Mouse (Mus musculus) liver, adult 2 months (tissue): ENCODE measurements at regions not wholly inside any gene's neighbourhood (a gene's known extent, or its start where the extent isn't known, plus 50 kb on each side); places are given as distances from the start of the nearest gene placed in this dataset.

ENCODE experiments used
- DNase-seq: peaks from one replicate; pipeline ENCODE4 v3.0.0-alpha.2; 2011; ENCODE audit warnings: low read depth, low spot score; ENCODE audit errors: extremely low read depth
- H3K27ac ChIP-seq: fragments of 200-500 bp; replicated peaks from 2 replicates; pipeline ENCODE4 v1.5.1; 2012; ENCODE audit warnings: low read depth, mild to moderate bottlenecking, control low read depth, inconsistent platforms, low read length; ENCODE audit not compliant: insufficient read depth
- H3K27me3 ChIP-seq: fragments of 200-500 bp; 2 replicates; pipeline ENCODE4 v1.6.1; 2012; ENCODE audit warnings: mild to moderate bottlenecking, moderate library complexity, low read length, inconsistent platforms; ENCODE audit not compliant: control insufficient read depth, insufficient read depth
- H3K36me3 ChIP-seq: fragments of 200-500 bp; 2 replicates; pipeline ENCODE4 v1.6.1; 2012; ENCODE audit warnings: low read length, inconsistent platforms; ENCODE audit not compliant: control insufficient read depth, insufficient read depth
- H3K4me1 ChIP-seq: fragments of 200-500 bp; 2 replicates; pipeline ENCODE4 v1.6.1; 2011; ENCODE audit warnings: low read length; ENCODE audit not compliant: control insufficient read depth, insufficient read depth
- H3K4me3 ChIP-seq: fragments of 200-500 bp; 2 replicates; pipeline ENCODE4 v1.5.1; 2011; ENCODE audit warnings: low read depth, mild to moderate bottlenecking, control low read depth, low read length, moderate library complexity; ENCODE audit not compliant: insufficient read depth
- H3K79me2 ChIP-seq: fragments of 200-500 bp; 2 replicates; pipeline ENCODE4 v1.6.1; 2012; ENCODE audit warnings: inconsistent platforms, mild to moderate bottlenecking, low read length, moderate library complexity; ENCODE audit not compliant: control insufficient read depth, insufficient read depth
- H3K9ac ChIP-seq: fragments of 200-500 bp; 2 replicates; pipeline ENCODE4 v1.6.1; 2012; ENCODE audit warnings: low read depth, mild to moderate bottlenecking, control low read depth, inconsistent platforms, low read length
- CTCF ChIP-seq: fragments of 200-500 bp; IDR thresholded peaks from 2 replicates; pipeline ENCODE4 v1.5.1; 2011; ENCODE audit warnings: low read depth, low read length, control low read depth
- POLR2A ChIP-seq: fragments of 200-500 bp; IDR thresholded peaks from 2 replicates; pipeline ENCODE4 v1.6.1; 2011; ENCODE audit warnings: low read length, control low read depth; ENCODE audit not compliant: insufficient read depth; ENCODE audit errors: extremely low read depth
- WGBS: fragments of 180-500 bp; shearing (Covaris S2); methylation state at CpG from one replicate; pipeline ENCODE4 v1.1.7; 2018; 5-methylcytosine and 5-hydroxymethylcytosine counted together

DNA sequence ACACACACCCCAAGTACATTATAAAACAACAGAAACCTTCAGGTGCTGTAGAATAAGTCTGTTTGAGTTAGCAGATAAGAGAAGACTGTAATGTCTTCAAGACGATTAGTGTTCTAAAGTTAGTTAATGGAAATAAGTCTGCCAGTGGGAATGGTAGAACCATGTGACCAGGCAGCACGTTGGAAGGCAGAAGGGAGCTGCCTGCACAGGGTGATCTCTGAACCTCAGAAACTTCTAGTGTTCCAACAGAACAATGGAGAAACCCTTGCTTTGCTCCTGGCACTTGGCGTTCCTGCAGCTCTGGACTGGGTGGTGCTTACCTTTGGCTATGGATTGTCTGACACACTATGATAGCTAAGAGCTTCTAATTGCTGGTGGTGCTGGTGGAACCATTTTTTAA is 82.0 kb upstream of the Map3k1 start:
- Histone ChIP-seq H3K36me3 (no peaks in the 10 kb centered on the region), H3K4me3 (no peak overlapping the region), H3K27me3 (no peaks in the 10 kb centered on the region), H3K4me1 (no peaks in the 10 kb centered on the region), H3K9ac (no peak overlapping the region), H3K79me2 (no peaks in the 10 kb centered on the region), H3K27ac (no peak overlapping the region)
- DNase-seq: no peak
- TF ChIP-seq CTCF (no peak), POLR2A (no peak)
- WGBS: 68% methylated on average over 3 of the region's 3 CpGs

GRCm38 (mm10) chr13:111892141-111892540 is 83.3 kb upstream of the Map3k1 start:
- DNase-seq: no peak
- WGBS: 93% methylated on average over 8 of the region's 8 CpGs
- H3K27ac ChIP-seq: no peak overlapping the region
- H3K36me3 ChIP-seq: no peaks in the 10 kb centered on the region
- H3K9ac ChIP-seq: no peak overlapping the region
- no peaks in the 10 kb centered on the region for H3K27me3 ChIP-seq
- no peak overlapping the region for H3K4me3 ChIP-seq
- no peaks in the 10 kb centered on the region for H3K79me2 ChIP-seq
- H3K4me1 ChIP-seq: no peaks in the 10 kb centered on the region
- no peak for TF ChIP-seq POLR2A
- TF ChIP-seq CTCF: no peak

- no peak for DNase-seq
- WGBS: 79% methylated on average over 14 of the region's 14 CpGs
- Histone ChIP-seq H3K36me3 (no peaks in the 10 kb centered on the region), H3K27me3 (no peaks in the 10 kb centered on the region), H3K4me1 (no peaks in the 10 kb centered on the region), H3K27ac (no peak overlapping the region), H3K4me3 (no peak overlapping the region), H3K9ac (no peak overlapping the region), H3K79me2 (no peaks in the 10 kb centered on the region)
- TF ChIP-seq POLR2A (no peak), CTCF (no peak)
Observed at GRCm38 (mm10) chr13:111893221-111893713, 84.5 kb upstream of the Map3k1 start.

GRCm38 (mm10) chr13:111894804-111895478 is 86.1 kb upstream of the Map3k1 start:
- no peaks in the 10 kb centered on the region for H3K79me2 ChIP-seq

DNA sequence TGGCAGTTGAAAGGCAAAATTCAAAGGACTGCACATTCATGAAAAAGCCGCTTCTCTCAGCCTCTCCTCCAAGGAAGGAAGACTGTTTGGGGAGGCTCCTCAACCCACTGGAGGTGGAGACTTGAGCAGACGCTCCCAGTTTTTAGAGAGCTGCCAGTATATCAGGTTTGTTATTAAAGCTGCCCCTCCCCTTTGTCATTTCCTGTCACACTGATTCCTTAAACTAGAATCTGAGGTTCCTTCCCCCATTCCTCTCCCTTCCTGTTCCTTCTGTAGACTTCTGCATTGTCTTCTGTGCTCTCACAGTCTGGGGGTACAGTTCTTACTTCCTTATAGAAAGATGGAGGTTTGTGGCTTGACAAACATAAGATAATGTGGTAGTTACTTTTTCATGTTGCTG is 87.5 kb upstream of the Map3k1 start:
- 67% methylated on average over 2 of the region's 2 CpGs for whole genome bisulfite sequencing
- peak; percentile 33 for DNase-seq
- Histone ChIP-seq H3K9ac (no peak overlapping the region), H3K79me2 (no peaks in the 10 kb centered on the region), H3K4me1 (no peaks in the 10 kb centered on the region), H3K36me3 (no peaks in the 10 kb centered on the region), H3K4me3 (no peak overlapping the region), H3K27ac (no peak overlapping the region), H3K27me3 (no peaks in the 10 kb centered on the region)
- TF ChIP-seq POLR2A (no peak), CTCF (no peak)

More at GRCm38 (mm10) chr13:111894804-111895478, 86.1 kb upstream of the Map3k1 start:
- WGBS: 39% methylated on average over 15 of the region's 15 CpGs
- DNase-seq: peak; percentile 93
- Histone ChIP-seq H3K4me3 (no peak overlapping the region), H3K9ac (no peak overlapping the region), H3K27me3 (no peaks in the 10 kb centered on the region), H3K36me3 (no peaks in the 10 kb centered on the region), H3K4me1 (no peaks in the 10 kb centered on the region), H3K27ac (no peak overlapping the region)
- TF ChIP-seq POLR2A (no peak), CTCF (no peak)

DNA sequence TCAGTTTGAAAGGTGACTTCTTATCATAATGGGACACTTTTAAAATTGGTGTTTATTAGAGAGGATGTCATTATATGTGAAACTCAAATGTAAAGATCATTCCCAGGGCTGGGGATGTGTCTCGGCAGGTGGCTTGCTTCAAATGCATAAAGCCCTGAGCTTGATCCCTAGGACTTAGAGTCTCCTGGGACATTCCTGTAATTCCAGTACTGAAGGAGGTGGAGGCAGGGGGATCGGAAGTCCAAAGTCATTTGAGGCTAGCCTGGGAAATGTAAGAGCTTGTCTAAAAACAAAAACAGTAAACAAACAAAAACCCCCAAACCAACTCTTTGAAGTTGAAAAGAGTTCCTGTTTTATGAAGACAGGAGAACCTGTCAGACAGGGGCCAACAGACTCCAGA is 94.6 kb upstream of the Map3k1 start:
- WGBS: 94% methylated on average over 2 of the region's 2 CpGs
- Histone ChIP-seq H3K27me3 (no peaks in the 10 kb centered on the region), H3K4me1 (no peaks in the 10 kb centered on the region), H3K27ac (no peak overlapping the region), H3K9ac (no peak overlapping the region), H3K36me3 (no peaks in the 10 kb centered on the region), H3K79me2 (no peaks in the 10 kb centered on the region), H3K4me3 (no peak overlapping the region)
- no peak for TF ChIP-seq POLR2A
- no peak for TF ChIP-seq CTCF
- DNase-seq: no peak
